ENCODE assay signal across 9 mouse cellular contexts in the genomic region with DNA sequence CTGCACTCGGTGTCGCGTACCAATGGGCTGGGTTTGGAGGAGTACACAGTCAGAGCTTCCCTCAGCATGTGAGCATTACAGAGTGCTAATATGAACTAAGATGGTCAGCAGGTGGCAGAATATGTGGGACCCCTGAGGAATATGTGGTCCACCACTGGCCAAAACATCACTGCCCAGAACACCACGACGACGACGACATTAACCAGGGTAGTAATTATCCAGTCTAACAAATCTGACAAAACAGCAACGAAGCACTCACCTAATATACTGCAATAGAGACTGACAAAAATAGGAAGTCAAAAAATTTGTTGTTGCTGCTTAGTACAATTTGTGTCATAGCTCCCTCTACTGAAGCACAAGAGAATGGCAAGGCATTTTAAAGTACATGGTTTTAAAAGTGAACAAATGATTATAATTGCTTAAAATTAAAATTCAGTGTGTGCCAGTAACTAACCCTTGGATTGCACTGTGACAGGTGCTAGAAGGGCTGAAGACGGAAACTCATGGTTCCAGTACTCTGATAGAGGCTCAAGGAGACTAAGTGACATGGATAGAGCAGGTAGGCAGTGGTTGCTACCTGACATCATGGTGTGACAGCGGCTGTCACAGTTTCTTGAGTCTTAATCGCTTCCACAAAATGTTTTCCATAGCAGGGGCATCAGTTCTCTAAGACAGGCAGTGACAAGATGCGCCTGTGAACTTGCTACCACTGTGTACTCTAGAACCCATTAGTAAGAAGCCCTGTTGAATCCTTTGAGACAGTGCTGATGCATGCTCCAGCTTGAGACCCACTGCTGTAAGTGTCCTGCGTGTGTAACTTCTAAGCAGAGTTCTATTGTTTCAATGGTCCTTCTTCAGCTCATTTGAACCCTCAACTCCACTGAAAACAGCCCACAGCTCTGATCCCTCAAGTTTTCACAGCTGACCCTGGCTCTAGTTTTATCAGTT.
DNase-seq lines count a peak whose midpoint lies in the region; ATAC-seq lines count a peak whose summit lies in the region.
"Had no signal": no experiment of that assay in that cellular context is flagged by ENCODE, and none has a peak within 500 bp of the region (broad histone marks: within the 10 kb centered on the region; RNA-seq: fewer than 3 reads in every experiment).

No protein-coding gene starts in this region.

- H3K36me3 ChIP-seq in midbrain, embryonic 12.5 days, result peaks cover 9% of the 10 kb centered on the region; the same call in 1 of the 2 replicates
- H3K36me3 ChIP-seq in midbrain, embryonic 10.5 days, result peaks cover 10% of the 10 kb centered on the region; the same call in 1 of the 2 replicates
- 0 out of 2 replicates have a peak, but pooled peaks cover 6% of the 10 kb centered on the region for H3K36me3 ChIP-seq in hindbrain, embryonic 12.5 days

- DNase-seq in embryo, embryonic 10.5 days (ENCODE audit: low spot score), result peak; percentile 30
- no peak for DNase-seq in embryo, embryonic 10 days (ENCODE audit: low spot score)
- no peak for DNase-seq in midbrain, embryonic 10.5 days (ENCODE audit: low spot score)
- peak; percentile 28 for DNase-seq in retina, postnatal 1 day
- no peak for DNase-seq in adrenal gland, postnatal 36 days
- DNase-seq in adrenal gland, postnatal 25 days, result no peak

- no peak overlapping the region for H3K27ac ChIP-seq in midbrain, embryonic 12.5 days (replicated peaks)
- no peak overlapping the region for H3K27ac ChIP-seq in midbrain, embryonic 10.5 days (replicated peaks)
- no peak overlapping the region for H3K27ac ChIP-seq in hindbrain, embryonic 12.5 days
- H3K27ac ChIP-seq: embryonic facial prominence, embryonic 15.5 days had no signal

- no peaks in the 10 kb centered on the region for H3K9me3 ChIP-seq in midbrain, embryonic 12.5 days
- no peaks in the 10 kb centered on the region for H3K9me3 ChIP-seq in midbrain, embryonic 10.5 days (replicated peaks)
- H3K9me3 ChIP-seq in hindbrain, embryonic 12.5 days (replicated peaks), result no peaks in the 10 kb centered on the region
- H3K9me3 ChIP-seq: embryonic facial prominence, embryonic 15.5 days had no signal

- ATAC-seq in midbrain, embryonic 12.5 days (ENCODE audit: low FRiP score, low read depth), result peak; percentile 44; the same call in 1 of the 2 replicates
- peak; percentile 32; the same call in 1 of the 2 replicates for ATAC-seq in hindbrain, embryonic 12.5 days (ENCODE audit: low FRiP score)

- H3K4me3 ChIP-seq in midbrain, embryonic 12.5 days, result no peak overlapping the region
- no peak overlapping the region for H3K4me3 ChIP-seq in midbrain, embryonic 10.5 days
- no peak overlapping the region for H3K4me3 ChIP-seq in hindbrain, embryonic 12.5 days
- H3K4me3 ChIP-seq: embryonic facial prominence, embryonic 15.5 days had no signal

- no peak overlapping the region for H3K4me2 ChIP-seq in midbrain, embryonic 12.5 days (replicated peaks)
- H3K4me2 ChIP-seq in hindbrain, embryonic 12.5 days (replicated peaks), result no peak overlapping the region
- H3K4me2 ChIP-seq: embryonic facial prominence, embryonic 15.5 days had no signal

- WGBS in midbrain, embryonic 12.5 days, result 87% methylated on average over 13 of the region's 13 CpGs
- 87% methylated on average over 13 of the region's 13 CpGs for WGBS in midbrain, embryonic 10.5 days
- 87% methylated on average over 13 of the region's 13 CpGs for WGBS in hindbrain, embryonic 12.5 days

- no peaks in the 10 kb centered on the region for H3K27me3 ChIP-seq in midbrain, embryonic 12.5 days
- H3K27me3 ChIP-seq in midbrain, embryonic 10.5 days (ENCODE audit: low read depth, poor library complexity, severe bottlenecking), result no peaks in the 10 kb centered on the region
- H3K27me3 ChIP-seq in hindbrain, embryonic 12.5 days, result no peaks in the 10 kb centered on the region
- H3K27me3 ChIP-seq: embryonic facial prominence, embryonic 15.5 days had no signal

- H3K4me1 ChIP-seq in midbrain, embryonic 12.5 days, result no peaks in the 10 kb centered on the region
- H3K4me1 ChIP-seq in midbrain, embryonic 10.5 days, result no peaks in the 10 kb centered on the region
- H3K4me1 ChIP-seq in hindbrain, embryonic 12.5 days, result no peaks in the 10 kb centered on the region
- H3K4me1 ChIP-seq: embryonic facial prominence, embryonic 15.5 days had no signal

- no peak overlapping the region for H3K9ac ChIP-seq in midbrain, embryonic 12.5 days (replicated peaks)
- no peak overlapping the region for H3K9ac ChIP-seq in hindbrain, embryonic 12.5 days
- H3K9ac ChIP-seq: embryonic facial prominence, embryonic 15.5 days had no signal

Comparison
In these comparisons a context has a peak if more than half of its experiments do, and no peak if none do; other contexts are left out.
1. DNase-seq: peak in embryo, embryonic 10.5 days (single experiment) and retina, postnatal 1 day (single experiment); none in embryo, embryonic 10 days (single experiment), midbrain, embryonic 10.5 days (single experiment), adrenal gland, postnatal 36 days (0 of 2) and adrenal gland, postnatal 25 days (single experiment).